ENCODE assay signal across 24 mouse cellular contexts in the genomic region with DNA sequence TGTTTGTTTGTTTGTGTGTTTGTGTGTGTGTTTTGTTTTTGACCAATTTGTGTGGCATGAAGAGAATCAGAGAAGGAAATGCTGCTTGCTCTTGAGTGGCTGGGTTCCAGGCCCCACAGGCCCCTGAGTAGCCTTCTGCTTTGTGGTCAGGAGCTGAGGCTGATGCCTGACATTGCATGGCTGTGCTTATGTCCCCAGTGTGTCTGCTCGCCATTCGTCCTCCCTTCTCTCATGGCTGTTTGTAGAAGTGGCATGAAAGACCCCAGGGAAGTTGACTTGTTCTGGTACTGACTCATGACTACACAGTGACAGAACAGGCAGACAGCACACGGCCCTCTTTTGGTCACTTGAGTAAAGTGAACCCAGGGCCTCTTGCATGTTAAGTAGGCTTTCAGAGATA. TPM values are rescaled to one million over a fixed set of nuclear protein-coding genes. Genes with fewer than 3 reads are reported as not detected.
"Had no signal": no experiment of that assay in that cellular context is flagged by ENCODE, and none has a peak within 500 bp of the region (broad histone marks: within the 10 kb centered on the region; RNA-seq: fewer than 3 reads in every experiment).

No protein-coding gene starts in this region.

- H3K4me1 ChIP-seq: heart, embryonic 12.5 days; hindbrain, embryonic 10.5 days; hindbrain, embryonic 12.5 days; limb, embryonic 10.5 days; limb, embryonic 12.5 days; liver, embryonic 13.5 days had no signal

- H3K27ac ChIP-seq: gastrocnemius, adult 2 months; hindbrain, embryonic 10.5 days; hindbrain, embryonic 12.5 days; left cerebral cortex, adult 2 months; limb, embryonic 10.5 days; limb, embryonic 12.5 days; liver, embryonic 13.5 days had no signal

- H3K4me2 ChIP-seq: heart, embryonic 12.5 days; hindbrain, embryonic 12.5 days; limb, embryonic 12.5 days; liver, embryonic 11.5 days; liver, embryonic 13.5 days had no signal

- H3K4me3 ChIP-seq: gastrocnemius, adult 2 months; heart, embryonic 12.5 days; hindbrain, embryonic 10.5 days; hindbrain, embryonic 12.5 days; left cerebral cortex, adult 2 months; limb, embryonic 10.5 days; limb, embryonic 12.5 days; liver, embryonic 13.5 days had no signal

- H3K27me3 ChIP-seq: heart, embryonic 12.5 days; hindbrain, embryonic 12.5 days; limb, embryonic 12.5 days; liver, embryonic 13.5 days had no signal

- ATAC-seq: forebrain, embryonic 16.5 days; hindbrain, embryonic 16.5 days; inflammation-experienced regulatory T-cells, adult 6 months; intestine, postnatal 0 days had no signal

- H3K9ac ChIP-seq: heart, embryonic 12.5 days; hindbrain, embryonic 12.5 days; limb, embryonic 12.5 days; liver, embryonic 13.5 days had no signal

- H3K9me3 ChIP-seq: heart, embryonic 12.5 days; hindbrain, embryonic 10.5 days; hindbrain, embryonic 12.5 days; limb, embryonic 10.5 days; limb, embryonic 12.5 days; liver, embryonic 13.5 days had no signal

- DNase-seq: gastrocnemius, adult 2 months; gastrocnemius, postnatal 10 days; gastrocnemius, postnatal 25 days; heart, postnatal 10 days; heart, postnatal 4 days; kidney, adult 18-20 months; kidney, adult 8-10 months; kidney, postnatal 10 days; kidney, postnatal 25 days; kidney, postnatal 4 days; liver; liver, embryonic 13.5 days had no signal

RNA-seq across cellular contexts. Expression of a gene that starts 50.1 kb away (rescaled TPM):
- polyA plus RNA-seq: kidney, embryonic 14.5 days had no signal
